Mouse (Mus musculus) kidney, postnatal 14 days (tissue): ENCODE measurements around the gene Kcnh8.

Experiments used
- DNase-seq: peaks from one replicate; pipeline ENCODE4 v3.0.0; 2022; ENCODE audit warnings: mixed read lengths

The Kcnh8 gene

GRCm38 (mm10) chr17:52602093-52602780 is at the start of gene Kcnh8:
Kcnh8 (plus strand) TSS chr17:52602709.
- DNase-seq, result no peak

GRCm38 (mm10) chr17:52559961-52560720 is 42.4 kb upstream of the Kcnh8 start:
- peak; percentile 57 for DNase-seq

DNA sequence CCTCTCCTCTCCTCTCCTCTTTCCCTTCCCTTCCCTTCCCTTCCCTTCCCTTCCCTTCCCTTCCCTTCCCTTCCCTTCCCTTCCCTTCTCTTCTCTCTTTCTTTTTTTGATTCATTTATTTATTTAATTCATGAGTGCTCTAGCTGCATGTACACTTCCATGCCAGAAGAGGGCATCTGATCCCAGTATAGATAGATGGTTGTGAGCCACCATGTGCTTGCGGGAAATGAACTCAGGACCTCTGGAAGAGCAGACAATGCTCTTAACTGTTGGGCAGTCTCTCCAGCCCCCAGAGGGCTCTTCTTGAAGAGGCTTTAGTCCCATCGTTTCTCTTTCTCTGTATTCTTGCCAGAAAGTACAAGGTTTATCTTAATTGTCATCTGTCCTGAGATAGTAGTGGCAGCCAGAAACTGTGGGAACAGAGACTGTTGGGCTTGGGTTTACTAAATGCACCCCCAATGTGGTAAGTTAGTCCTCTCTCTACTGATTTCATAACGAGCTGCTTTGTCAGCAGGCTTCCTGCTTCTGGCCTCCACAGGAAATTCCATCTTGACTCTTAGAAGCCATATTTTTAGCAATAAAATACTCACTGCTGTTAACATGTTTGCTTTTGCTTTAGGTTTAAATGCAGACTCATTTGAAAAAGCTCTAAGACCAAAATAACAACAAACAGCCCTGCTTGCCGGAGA is 36.9 kb upstream of the Kcnh8 start:
- DNase-seq, result no peak

GRCm38 (mm10) chr17:52569584-52570270 is 32.8 kb upstream of the Kcnh8 start:
- DNase-seq, result no peak

DNA sequence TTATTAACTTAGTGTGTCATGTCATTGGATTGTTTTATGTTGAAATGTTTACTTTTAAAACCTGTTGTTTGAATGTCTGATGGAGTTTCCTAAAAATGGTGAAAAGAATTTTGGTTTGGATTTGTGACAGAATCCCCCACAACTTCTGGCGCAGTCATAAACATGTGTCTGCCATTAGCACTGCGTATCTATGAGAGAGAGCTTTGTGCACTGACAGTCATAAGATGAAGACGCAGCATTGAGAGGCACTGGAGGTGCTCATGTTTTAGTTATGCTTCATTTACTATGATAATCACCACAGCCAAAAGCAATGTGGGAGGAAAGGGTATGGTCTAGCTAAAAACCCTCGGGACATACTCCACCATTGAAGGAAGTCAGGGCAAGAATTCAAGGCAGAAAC is 30.3 kb upstream of the Kcnh8 start:
- no peak for DNase-seq

DNA sequence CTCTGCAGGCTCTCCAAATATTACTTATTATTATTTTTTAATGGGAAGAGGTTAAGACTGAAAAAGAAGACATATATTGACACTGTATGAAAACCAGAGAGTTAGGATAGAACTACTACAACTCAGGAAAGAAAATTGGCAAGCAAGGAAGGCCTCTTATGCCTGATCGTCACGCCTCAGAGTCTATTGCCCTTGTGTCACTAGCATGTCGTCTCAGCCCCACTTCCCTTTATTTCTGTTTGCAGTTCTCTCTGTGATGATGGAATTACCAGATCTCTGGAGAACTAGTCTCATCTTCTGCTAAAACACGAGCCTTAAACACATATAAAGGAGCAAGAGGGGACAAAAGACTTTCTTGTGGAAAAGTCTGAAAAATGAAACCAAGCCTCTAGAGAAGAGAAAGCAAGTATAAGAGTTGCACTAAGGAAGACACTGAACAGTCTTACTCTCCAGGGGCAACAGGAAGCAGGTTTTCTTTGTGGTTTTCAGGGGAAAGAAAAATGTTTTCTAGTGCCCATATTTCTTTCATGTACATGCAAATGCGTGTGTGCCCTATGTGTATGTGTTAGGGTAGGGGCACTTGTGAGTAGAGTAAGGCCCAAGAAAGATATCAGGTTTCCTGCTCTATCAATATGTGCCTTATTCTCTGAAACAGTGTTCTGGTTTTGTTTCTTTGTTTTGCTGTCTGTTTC is 10.9 kb upstream of the Kcnh8 start:
- DNase-seq, result no peak

DNA sequence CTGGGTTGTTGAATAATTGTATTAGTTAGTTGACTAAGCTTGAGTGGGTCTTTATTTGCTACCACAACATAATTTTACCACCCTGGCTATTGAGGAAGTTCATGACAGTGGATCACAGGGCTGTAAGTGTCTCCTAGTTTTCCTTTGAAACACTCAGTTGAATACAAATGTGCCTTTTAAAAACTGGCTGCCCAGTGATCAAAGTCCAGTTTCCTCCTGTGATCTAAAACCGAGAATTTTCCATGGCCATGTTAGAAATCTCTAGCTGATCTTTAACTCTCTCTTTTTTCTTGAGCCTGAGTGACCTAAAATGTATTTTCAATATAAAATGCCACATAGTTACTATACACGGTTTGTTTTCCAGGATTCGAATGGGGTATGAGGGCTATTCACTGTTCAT is 3.4 kb upstream of the Kcnh8 start:
- no peak for DNase-seq

DNA sequence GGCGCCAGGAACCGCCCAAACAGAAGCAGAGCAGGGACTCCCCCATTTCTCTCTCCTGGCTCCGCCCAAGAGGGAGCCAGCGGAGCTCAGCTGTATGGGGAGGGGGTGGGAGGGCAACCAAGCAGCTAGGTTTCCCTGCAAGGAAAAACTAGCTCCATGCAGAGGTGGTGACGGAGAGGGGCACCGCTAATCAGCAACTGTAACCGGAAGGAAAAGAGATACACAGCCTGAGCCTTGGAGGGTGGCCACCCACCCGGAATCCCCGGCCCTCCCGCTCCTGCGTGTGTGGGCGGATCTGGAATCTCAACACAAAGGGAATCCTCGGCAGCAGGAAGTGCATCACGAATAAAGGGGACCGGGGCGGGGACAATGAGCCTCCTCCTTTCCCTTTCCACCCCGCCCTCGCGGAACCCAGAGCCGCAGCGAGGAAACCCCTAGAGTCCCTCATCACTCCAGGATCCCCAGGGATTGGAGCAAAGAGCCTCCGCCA is 1.6 kb upstream of the Kcnh8 start:
- DNase-seq, result peak; percentile 23

GRCm38 (mm10) chr17:52602781-52603170 is 267 bp downstream of the Kcnh8 start:
- DNase-seq, result no peak

GRCm38 (mm10) chr17:52603411-52603810 is 902 bp downstream of the Kcnh8 start:
- DNase-seq, result peak; percentile 1

- DNase-seq, result no peak
These were observed 8.9 kb downstream of the Kcnh8 start for GRCm38 (mm10) chr17:52611382-52611781.

- DNase-seq, result no peak
These were observed 46.7 kb downstream of the Kcnh8 start for GRCm38 (mm10) chr17:52649186-52649585.

- DNase-seq, result no peak
These were observed 89.5 kb downstream of the Kcnh8 start for GRCm38 (mm10) chr17:52691988-52692387.

GRCm38 (mm10) chr17:52701944-52702343 is 99.4 kb downstream of the Kcnh8 start:
- no peak for DNase-seq

DNA sequence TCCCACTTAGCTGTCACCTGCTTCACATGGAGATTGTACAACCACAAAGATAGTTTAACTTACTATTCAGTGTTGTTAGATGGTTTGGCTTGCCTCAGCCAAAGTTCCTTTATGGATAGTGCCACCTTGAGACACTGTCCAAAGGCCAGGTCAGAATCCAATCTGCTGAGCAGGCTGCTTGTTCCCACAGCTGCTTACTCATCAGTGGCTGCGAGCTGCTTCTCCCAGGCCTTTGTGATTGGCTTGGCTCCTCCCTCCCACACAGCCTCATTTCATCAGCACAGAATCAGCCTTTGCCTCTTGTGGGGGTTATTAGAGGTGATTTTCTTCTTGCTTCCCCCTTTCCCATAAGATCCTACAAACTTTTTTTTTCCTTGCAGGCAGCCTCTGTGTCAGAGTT is 109.8 kb downstream of the Kcnh8 start:
- peak; percentile 13 for DNase-seq

DNA sequence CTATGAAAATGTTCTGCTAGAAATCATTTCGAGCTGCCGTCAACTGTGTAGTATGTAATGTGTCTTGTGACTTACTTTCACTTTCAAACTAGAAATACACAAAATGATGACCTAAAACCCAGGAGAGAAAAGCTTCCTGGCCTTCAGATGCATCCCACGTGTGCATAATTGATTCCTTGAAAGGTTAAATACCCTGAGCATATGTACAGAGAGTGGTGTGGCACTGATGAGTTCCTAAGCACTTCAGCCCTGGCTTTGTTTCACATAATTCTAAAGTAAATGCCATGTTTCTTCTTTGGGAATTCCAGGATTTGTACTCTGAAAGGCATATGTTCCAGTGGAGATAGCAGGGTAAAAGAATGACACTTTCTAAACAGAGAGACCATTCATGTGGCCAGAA is 119.7 kb downstream of the Kcnh8 start:
- no peak for DNase-seq

DNA sequence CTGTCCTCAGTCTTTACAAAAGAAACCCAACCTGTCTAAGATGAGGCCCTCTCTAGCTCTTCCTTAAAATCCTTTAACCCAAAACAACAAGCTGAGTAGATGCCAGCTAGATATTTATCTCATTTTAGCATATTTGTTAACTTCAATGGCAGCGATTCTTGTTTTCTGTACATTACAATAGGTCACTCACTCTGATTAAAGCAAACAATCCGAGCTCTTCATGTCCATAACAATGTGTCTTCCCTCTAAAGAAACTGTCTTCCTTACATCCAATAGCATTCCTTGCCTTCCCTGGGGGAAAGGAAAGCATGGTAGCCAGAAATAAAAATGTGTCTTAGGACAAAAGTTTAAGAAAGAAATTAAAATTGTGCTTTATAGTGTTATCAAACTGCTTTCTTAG is 126.3 kb downstream of the Kcnh8 start:
- no peak for DNase-seq

GRCm38 (mm10) chr17:52738436-52738835 is 135.9 kb downstream of the Kcnh8 start:
- DNase-seq, result no peak

DNA sequence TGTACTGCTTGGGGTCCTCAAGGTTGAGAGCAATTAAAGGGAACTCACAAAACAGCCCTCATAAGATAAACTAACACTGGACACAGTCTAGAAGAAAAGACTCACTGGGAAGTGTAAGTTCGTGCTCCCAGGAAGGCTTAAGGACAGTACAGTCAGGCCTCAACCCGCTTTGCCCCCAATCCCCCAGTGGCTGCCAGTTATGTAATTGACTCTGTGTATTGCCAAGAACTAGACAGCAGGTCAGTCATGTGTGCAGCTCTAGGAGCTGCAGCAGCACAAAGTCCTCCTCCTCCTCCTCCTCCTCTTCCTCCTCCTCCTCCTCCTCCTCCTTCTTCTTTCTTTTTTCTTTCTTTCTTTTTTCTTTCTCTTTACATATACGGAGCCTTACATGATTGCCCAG is 185.6 kb downstream of the Kcnh8 start:
- DNase-seq, result peak; percentile 9

DNA sequence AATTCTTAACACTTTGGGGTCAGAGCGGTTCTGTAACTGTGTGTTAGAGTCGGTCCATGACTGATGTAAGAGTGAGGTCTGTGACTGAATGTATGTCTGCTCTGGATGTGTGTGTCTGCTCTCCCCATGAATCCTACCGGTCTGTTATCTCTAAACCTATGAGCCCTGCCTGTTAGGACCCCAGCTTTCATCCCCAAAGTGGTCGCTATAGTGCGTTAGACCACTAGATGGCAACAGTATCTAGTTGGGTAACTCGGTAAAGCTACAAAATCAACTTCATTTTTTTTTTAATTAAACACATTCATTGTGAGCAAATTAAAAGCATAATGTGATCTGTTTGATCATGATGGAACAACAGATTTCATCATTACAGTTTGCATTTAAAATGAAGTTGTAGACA is 202.0 kb downstream of the Kcnh8 start:
- DNase-seq, result no peak

DNA sequence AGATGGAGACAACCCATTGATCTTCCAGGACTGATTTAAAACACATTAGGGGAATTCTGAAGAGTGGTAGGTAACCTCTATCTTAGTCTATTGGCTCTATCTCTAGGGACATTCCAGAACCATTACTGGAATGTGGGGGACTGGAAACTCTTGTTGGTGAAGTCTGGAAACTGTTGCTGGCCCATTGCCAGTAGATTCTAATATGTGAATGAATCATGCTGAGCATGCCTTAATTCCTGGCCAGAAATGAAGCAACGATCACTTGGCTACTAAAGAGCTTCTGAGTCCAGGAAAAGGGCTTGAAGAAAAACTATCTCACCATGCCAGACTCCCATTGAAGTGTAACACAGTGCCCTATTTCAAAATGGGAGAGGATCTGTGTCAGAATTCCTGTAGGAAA is 208.3 kb downstream of the Kcnh8 start:
- DNase-seq, result no peak

DNA sequence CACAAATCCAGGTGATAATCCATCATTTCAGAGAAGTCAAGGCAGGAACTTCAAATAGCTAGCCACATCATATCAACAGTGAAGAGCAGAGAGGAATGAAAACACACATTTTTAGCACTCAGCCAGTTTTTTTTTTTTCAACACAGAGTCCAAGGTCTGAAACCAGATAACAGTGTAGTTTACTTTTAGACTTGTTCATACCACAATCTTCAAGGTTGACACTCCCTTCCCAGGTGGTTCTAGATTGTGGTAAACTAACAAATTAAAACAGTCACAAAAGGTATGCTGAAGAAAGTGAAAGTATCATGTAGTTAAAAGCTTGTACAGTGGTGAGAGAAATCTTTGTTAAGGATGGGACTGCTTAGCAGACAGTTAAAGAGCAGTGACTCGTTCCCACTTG is 216.5 kb downstream of the Kcnh8 start:
- DNase-seq, result no peak

DNA sequence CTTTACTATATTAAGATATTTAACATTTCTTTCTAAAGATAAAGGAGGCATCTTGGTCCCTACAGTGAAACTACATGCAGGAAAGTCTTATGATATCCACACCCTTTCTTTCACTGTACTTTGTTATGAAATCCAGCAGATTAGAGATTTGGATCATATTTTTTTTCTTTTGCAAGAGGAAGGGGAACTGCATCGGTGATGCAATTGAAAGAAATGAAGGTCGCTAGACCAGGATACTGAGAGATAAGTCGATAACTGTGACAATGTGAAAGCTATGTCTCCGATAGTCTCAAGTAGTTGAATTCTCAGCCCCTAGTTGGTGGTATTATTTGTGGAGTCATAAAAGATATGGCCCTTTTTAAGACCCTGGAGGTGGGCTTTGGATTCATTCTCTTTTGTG is 227.2 kb downstream of the Kcnh8 start:
- DNase-seq, result no peak
